Mouse (Mus musculus): ENCODE data around the gene Dctpp1.

Gene Dctpp1

GRCm38 (mm10) chr7:127231826-127232621 is 28.5 kb downstream of the Dctpp1 start:
- ATAC-seq (ENCODE audit: low TSS enrichment), result no peak

GRCm38 (mm10) chr7:127231376-127231775 is 29.1 kb downstream of the Dctpp1 start:
- no peak for ATAC-seq (ENCODE audit: low TSS enrichment)

- peak; percentile 45; the same call in 1 of the 2 replicates for ATAC-seq (ENCODE audit: low TSS enrichment)
These were observed 31.8 kb downstream of the Dctpp1 start for GRCm38 (mm10) chr7:127228615-127229303.

- peak; percentile 62; the same call in 1 of the 2 replicates for ATAC-seq (ENCODE audit: low TSS enrichment)
These were observed 35.1 kb downstream of the Dctpp1 start for GRCm38 (mm10) chr7:127225147-127225995.

- ATAC-seq (ENCODE audit: low TSS enrichment), result no peak
These were observed 35.9 kb downstream of the Dctpp1 start for GRCm38 (mm10) chr7:127224616-127225015.

- no peak for ATAC-seq (ENCODE audit: low TSS enrichment)
These were observed 36.7 kb downstream of the Dctpp1 start for GRCm38 (mm10) chr7:127223515-127224478.

- ATAC-seq (ENCODE audit: low TSS enrichment), result no peak
These were observed 37.4 kb downstream of the Dctpp1 start for GRCm38 (mm10) chr7:127223106-127223505.

- no peak for ATAC-seq (ENCODE audit: low TSS enrichment)
These were observed 40.1 kb downstream of the Dctpp1 start for GRCm38 (mm10) chr7:127220440-127220839.

- ATAC-seq (ENCODE audit: low TSS enrichment), result no peak
These were observed 41.8 kb downstream of the Dctpp1 start for GRCm38 (mm10) chr7:127218670-127219069.

- ATAC-seq (ENCODE audit: low TSS enrichment), result no peak
These were observed 42.4 kb downstream of the Dctpp1 start for GRCm38 (mm10) chr7:127217901-127218642.

GRCm38 (mm10) chr7:127217475-127217874 is 43.0 kb downstream of the Dctpp1 start:
- ATAC-seq (ENCODE audit: low TSS enrichment), result no peak

GRCm38 (mm10) chr7:127216307-127216706 is 44.2 kb downstream of the Dctpp1 start:
- ATAC-seq (ENCODE audit: low TSS enrichment), result no peak

- peak; percentile 67 for ATAC-seq (ENCODE audit: low TSS enrichment)
These were observed 45.3 kb downstream of the Dctpp1 start for GRCm38 (mm10) chr7:127214981-127215871.

- no peak for ATAC-seq (ENCODE audit: low TSS enrichment)
These were observed 46.0 kb downstream of the Dctpp1 start for GRCm38 (mm10) chr7:127214521-127214920.

GRCm38 (mm10) chr7:127213930-127214329 is 46.6 kb downstream of the Dctpp1 start:
- ATAC-seq (ENCODE audit: low TSS enrichment), result no peak

GRCm38 (mm10) chr7:127213485-127213884 is 47.0 kb downstream of the Dctpp1 start:
- no peak for ATAC-seq (ENCODE audit: low TSS enrichment)

- no peak for ATAC-seq (ENCODE audit: low TSS enrichment)
These were observed 47.9 kb downstream of the Dctpp1 start for GRCm38 (mm10) chr7:127212432-127213250.

GRCm38 (mm10) chr7:127211014-127211745 is 49.3 kb downstream of the Dctpp1 start:
- ATAC-seq (ENCODE audit: low TSS enrichment), result no peak
